Mouse (Mus musculus) heart, postnatal 0 days (tissue): ENCODE data around the gene P2ry1.

Source experiments
- CTCF ChIP-seq: IDR thresholded peaks from 2 replicates; pipeline ENCODE4 v1.5.1; 2016; ENCODE audit warnings: antibody characterized with exemption, control low read depth, low read depth
- EP300 ChIP-seq: IDR thresholded peaks from 2 replicates; pipeline ENCODE4 v1.6.1; 2016; ENCODE audit warnings: antibody characterized with exemption, low read depth

GRCm38 (mm10) chr3:60999715-61000114, 2.9 kb upstream of the P2ry1 start:
- TF ChIP-seq CTCF (no peak), EP300 (no peak)
